Mouse (Mus musculus) olfactory bulb, adult 2 months (tissue): ENCODE data around the gene Dact3.

Source experiments
- CTCF ChIP-seq: fragments of 200-500 bp; IDR thresholded peaks from 2 replicates; pipeline ENCODE4 v1.5.1; 2012; ENCODE audit warnings: low read depth, mild to moderate bottlenecking, low read length, moderate library complexity; ENCODE audit not compliant: insufficient read depth
- POLR2A ChIP-seq: fragments of 200-500 bp; IDR thresholded peaks from 2 replicates; pipeline ENCODE4 v1.6.1; 2012; ENCODE audit warnings: mild to moderate bottlenecking, low read depth, low read length, moderate library complexity; ENCODE audit not compliant: insufficient read depth

- TF ChIP-seq CTCF = no peak
- TF ChIP-seq POLR2A = no peak
Observed at GRCm38 (mm10) chr7:16885271-16885776, 10.2 kb downstream of the Dact3 start.
